Mouse (Mus musculus) cerebellum, adult 2 months (tissue): ENCODE measurements around the gene Oxtr.

Experiments
- CTCF ChIP-seq: fragments of 200-500 bp; IDR thresholded peaks from 2 replicates; pipeline ENCODE4 v1.5.1; 2011; ENCODE audit warnings: low read depth, mild to moderate bottlenecking, control low read depth, low read length, moderate library complexity, borderline replicate concordance; ENCODE audit not compliant: insufficient read depth
- POLR2A ChIP-seq: fragments of 200-500 bp; IDR thresholded peaks from 2 replicates; pipeline ENCODE4 v1.6.1; 2011; ENCODE audit warnings: low read length, control low read depth, borderline replicate concordance; ENCODE audit not compliant: insufficient read depth

DNA sequence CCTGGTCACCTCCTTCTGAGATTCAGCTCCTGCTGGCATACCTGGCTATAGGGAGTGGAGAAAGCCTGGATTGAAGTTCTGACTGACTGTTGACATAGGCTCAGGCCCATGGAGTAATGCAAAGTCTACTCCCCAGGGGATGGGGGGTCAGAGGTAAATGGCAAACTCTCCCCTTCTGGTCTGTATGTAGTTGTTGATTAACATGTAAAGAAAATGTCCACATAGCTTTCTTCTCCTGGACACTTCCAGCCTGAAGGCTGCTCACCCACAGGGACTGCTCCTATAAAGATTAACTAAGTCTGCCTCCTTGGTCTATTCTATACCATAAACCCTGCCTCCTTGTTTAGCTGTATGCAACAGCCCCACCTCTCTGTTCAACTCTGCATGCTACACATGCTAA is 23.7 kb downstream of the Oxtr start:
- TF ChIP-seq CTCF (no peak), POLR2A (no peak)
